Mouse (Mus musculus): ENCODE data around the gene Cwc27. TPM values are rescaled to one million over a fixed set of nuclear protein-coding genes. Genes with fewer than 3 reads are reported as not detected.

Cwc27 gene
- polyA plus RNA-seq, 1 experiment from 2014 or later, result 7.0 TPM

DNA sequence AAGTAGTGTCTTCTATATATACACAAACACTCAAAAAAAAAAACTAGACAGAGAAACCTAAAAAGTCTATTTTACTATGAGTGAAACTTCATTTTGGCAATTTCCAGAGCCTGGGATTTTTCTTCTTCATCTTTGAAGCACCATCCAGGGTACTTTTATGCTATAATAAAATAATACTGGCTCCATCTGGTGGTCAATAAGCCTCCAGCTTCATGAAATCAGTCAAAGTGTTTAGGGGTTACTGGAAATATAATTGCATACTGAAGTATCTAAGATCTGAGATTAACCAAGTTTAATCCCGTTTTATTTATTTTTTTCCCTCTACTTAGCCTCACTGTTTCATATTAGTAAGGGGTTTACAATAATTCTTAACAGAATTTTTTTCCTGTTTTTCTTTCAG, 135.7 kb downstream of the Cwc27 start:
- Histone ChIP-seq H3K27me3 (ENCODE audit: control insufficient read depth, insufficient read depth, low read depth, low read length) (no peaks in the 10 kb centered on the region), H3K36me3 (ENCODE audit: control insufficient read depth, insufficient read depth) (no peaks in the 10 kb centered on the region)

DNA sequence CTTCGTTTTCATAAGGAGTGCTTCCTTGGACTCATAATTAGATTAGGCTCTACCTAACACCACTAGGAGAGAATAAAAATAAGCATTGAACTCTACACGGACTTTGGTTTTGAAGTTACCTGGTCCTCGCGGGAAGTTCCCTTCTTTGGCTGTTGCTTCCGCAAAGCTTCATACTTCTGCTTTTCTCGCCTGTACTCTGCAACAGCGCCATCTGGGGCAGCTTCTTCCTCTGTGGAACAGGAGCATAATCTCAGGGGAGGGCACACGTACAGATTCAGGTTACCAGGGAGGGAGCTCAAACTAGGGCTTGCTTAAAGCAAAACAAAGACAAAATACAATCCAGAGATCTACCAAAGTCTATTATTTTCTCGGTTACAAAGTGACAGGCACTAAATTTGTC, 155.8 kb downstream of the Cwc27 start:
- WGBS (ENCODE audit: insufficient replicate concordance), result 77% methylated on average over 9 of the region's 9 CpGs
- Histone ChIP-seq H3K9me3 (replicated peaks; ENCODE audit: control insufficient read depth, low read length) (no peaks in the 10 kb centered on the region), H3K4me1 (ENCODE audit: control insufficient read depth, low read depth, low read length) (no peaks in the 10 kb centered on the region), H3K4me3 (ENCODE audit: low read depth, low read length) (no peak overlapping the region), H3K27ac (ENCODE audit: low read length) (no peak overlapping the region), H3K27me3 (ENCODE audit: control insufficient read depth, insufficient read depth, low read depth, low read length) (no peaks in the 10 kb centered on the region), H3K9ac (ENCODE audit: low read depth, low read length) (no peak overlapping the region), H3K4me2 (ENCODE audit: low read depth, low read length) (no peak overlapping the region), H3K36me3 (ENCODE audit: control insufficient read depth, insufficient read depth) (no peaks in the 10 kb centered on the region)
- no peak for ATAC-seq (ENCODE audit: low read depth)

More for the DNA sequence above, 135.7 kb downstream of the Cwc27 start:
- no peaks in the 10 kb centered on the region for H3K9me3 ChIP-seq (replicated peaks; ENCODE audit: control insufficient read depth, low read length)
- 50% methylated on average over 1 of the region's 1 CpGs for WGBS (ENCODE audit: insufficient replicate concordance)
- H3K9ac ChIP-seq (ENCODE audit: low read depth, low read length), result no peak overlapping the region
- no peak overlapping the region for H3K27ac ChIP-seq (ENCODE audit: low read length)
- no peak overlapping the region for H3K4me3 ChIP-seq (ENCODE audit: low read depth, low read length)
- no peak overlapping the region for H3K4me2 ChIP-seq (ENCODE audit: low read depth, low read length)
- no peaks in the 10 kb centered on the region; the same call in none of the 2 replicates for H3K4me1 ChIP-seq (ENCODE audit: control insufficient read depth, low read depth, low read length)
- ATAC-seq (ENCODE audit: low read depth), result no peak

DNA sequence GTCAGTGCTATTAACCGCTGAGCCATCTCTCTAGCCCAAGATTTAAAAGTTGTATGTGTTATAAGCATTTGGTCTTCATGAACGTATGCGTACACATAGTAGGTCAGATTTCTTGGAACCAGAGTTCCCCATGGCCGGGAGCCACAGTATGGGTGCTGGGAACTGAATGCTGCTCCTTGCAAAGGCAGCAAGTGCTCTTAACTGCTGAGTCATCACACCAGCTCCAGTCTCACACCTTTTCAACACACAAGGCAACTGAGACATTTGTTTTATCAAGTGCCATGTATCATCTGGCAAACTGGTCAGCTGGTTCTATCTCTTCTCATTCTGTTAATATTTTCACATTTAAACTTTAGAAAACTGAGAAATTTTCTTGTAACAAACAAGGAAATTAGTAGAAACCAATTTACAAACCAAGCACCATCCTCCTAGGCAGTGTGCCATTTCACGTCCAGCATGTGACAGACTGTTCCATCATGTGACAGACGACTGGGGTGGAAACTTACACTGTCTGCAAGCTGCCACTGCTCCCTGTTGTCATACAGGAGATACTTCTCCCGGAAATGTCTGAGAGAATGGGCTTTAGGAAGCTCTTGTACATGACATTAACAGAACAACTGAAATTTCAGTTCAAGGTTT, 156.8 kb downstream of the Cwc27 start:
- no peak for ATAC-seq (ENCODE audit: low read depth)
- no peaks in the 10 kb centered on the region for H3K9me3 ChIP-seq (replicated peaks; ENCODE audit: control insufficient read depth, low read length)
- no peak overlapping the region for H3K27ac ChIP-seq (ENCODE audit: low read length)
- H3K9ac ChIP-seq (ENCODE audit: low read depth, low read length), result no peak overlapping the region
- H3K4me2 ChIP-seq (ENCODE audit: low read depth, low read length), result no peak overlapping the region
- no peak overlapping the region for H3K4me3 ChIP-seq (ENCODE audit: low read depth, low read length)
- no peaks in the 10 kb centered on the region for H3K4me1 ChIP-seq (ENCODE audit: control insufficient read depth, low read depth, low read length)
- WGBS (ENCODE audit: insufficient replicate concordance), result 79% methylated on average over 7 of the region's 7 CpGs
- no peaks in the 10 kb centered on the region for H3K27me3 ChIP-seq (ENCODE audit: control insufficient read depth, insufficient read depth, low read depth, low read length)
- no peaks in the 10 kb centered on the region for H3K36me3 ChIP-seq (ENCODE audit: control insufficient read depth, insufficient read depth)

GRCm38 (mm10) chr13:104656666-104657272, 160.2 kb downstream of the Cwc27 start:
- Histone ChIP-seq H3K4me2 (ENCODE audit: low read depth, low read length) (no peak overlapping the region), H3K9me3 (replicated peaks; ENCODE audit: control insufficient read depth, low read length) (no peaks in the 10 kb centered on the region), H3K27me3 (ENCODE audit: control insufficient read depth, insufficient read depth, low read depth, low read length) (no peaks in the 10 kb centered on the region), H3K4me1 (ENCODE audit: control insufficient read depth, low read depth, low read length) (no peaks in the 10 kb centered on the region), H3K36me3 (ENCODE audit: control insufficient read depth, insufficient read depth) (no peaks in the 10 kb centered on the region), H3K4me3 (ENCODE audit: low read depth, low read length) (no peak overlapping the region), H3K9ac (ENCODE audit: low read depth, low read length) (no peak overlapping the region), H3K27ac (ENCODE audit: low read length) (no peak overlapping the region)
- 79% methylated on average over 5 of the region's 5 CpGs for WGBS (ENCODE audit: insufficient replicate concordance)
- ATAC-seq (ENCODE audit: low read depth), result no peak

DNA sequence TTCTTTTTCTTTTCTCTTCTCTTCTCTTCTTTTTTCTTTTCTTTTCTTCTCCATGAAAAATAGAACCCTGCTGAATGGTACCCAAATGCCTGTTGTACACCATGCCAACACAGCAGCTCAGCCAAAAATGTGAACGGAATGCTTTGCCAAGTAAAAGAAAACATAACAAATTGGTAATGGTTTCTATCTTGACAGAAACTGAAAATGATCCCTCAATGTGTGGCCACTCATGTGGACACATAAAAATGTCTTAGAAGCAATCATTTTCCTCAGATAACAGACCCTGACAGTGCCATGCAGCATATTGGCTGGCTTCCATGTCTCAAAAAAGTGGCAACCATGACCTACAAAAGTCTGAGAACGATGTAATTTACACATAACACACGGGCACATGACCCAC, 161.8 kb downstream of the Cwc27 start:
- no peaks in the 10 kb centered on the region for H3K4me1 ChIP-seq (ENCODE audit: control insufficient read depth, low read depth, low read length)
- H3K9me3 ChIP-seq (replicated peaks; ENCODE audit: control insufficient read depth, low read length), result no peaks in the 10 kb centered on the region
- no peaks in the 10 kb centered on the region for H3K36me3 ChIP-seq (ENCODE audit: control insufficient read depth, insufficient read depth)
- H3K4me2 ChIP-seq (ENCODE audit: low read depth, low read length), result no peak overlapping the region
- no peaks in the 10 kb centered on the region for H3K27me3 ChIP-seq (ENCODE audit: control insufficient read depth, insufficient read depth, low read depth, low read length)
- H3K27ac ChIP-seq (ENCODE audit: low read length), result no peak overlapping the region
- ATAC-seq (ENCODE audit: low read depth), result no peak
- no peak overlapping the region for H3K4me3 ChIP-seq (ENCODE audit: low read depth, low read length)
- H3K9ac ChIP-seq (ENCODE audit: low read depth, low read length), result no peak overlapping the region
- 70% methylated on average over 3 of the region's 3 CpGs for WGBS (ENCODE audit: insufficient replicate concordance)

DNA sequence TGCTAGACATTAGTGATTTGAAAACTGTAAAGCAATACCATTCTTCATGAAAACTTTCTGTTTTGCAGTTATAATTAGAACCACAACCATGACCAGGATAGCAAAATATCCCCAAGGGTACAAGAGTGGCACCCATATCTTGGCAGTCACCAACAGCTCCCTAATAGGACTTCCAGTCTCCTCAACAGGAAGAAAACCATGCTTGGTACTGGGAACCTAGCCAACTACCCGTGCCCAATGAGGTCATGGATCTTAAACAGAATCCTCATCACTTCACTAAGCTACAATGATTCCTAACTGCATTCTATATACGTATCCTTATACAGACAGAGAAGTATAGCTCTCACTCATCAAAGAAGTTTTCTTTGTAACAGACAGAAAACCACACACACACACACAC, 165.2 kb downstream of the Cwc27 start:
- H3K4me2 ChIP-seq (ENCODE audit: low read depth, low read length), result no peak overlapping the region
- H3K9ac ChIP-seq (ENCODE audit: low read depth, low read length), result no peak overlapping the region
- no peak for ATAC-seq (ENCODE audit: low read depth)
- no peaks in the 10 kb centered on the region for H3K36me3 ChIP-seq (ENCODE audit: control insufficient read depth, insufficient read depth)
- no peak overlapping the region for H3K27ac ChIP-seq (ENCODE audit: low read length)
- no peaks in the 10 kb centered on the region for H3K4me1 ChIP-seq (ENCODE audit: control insufficient read depth, low read depth, low read length)
- no peak overlapping the region for H3K4me3 ChIP-seq (ENCODE audit: low read depth, low read length)
- no peaks in the 10 kb centered on the region for H3K9me3 ChIP-seq (replicated peaks; ENCODE audit: control insufficient read depth, low read length)
- 64% methylated on average over 2 of the region's 2 CpGs for WGBS (ENCODE audit: insufficient replicate concordance)
- H3K27me3 ChIP-seq (ENCODE audit: control insufficient read depth, insufficient read depth, low read depth, low read length), result no peaks in the 10 kb centered on the region

DNA sequence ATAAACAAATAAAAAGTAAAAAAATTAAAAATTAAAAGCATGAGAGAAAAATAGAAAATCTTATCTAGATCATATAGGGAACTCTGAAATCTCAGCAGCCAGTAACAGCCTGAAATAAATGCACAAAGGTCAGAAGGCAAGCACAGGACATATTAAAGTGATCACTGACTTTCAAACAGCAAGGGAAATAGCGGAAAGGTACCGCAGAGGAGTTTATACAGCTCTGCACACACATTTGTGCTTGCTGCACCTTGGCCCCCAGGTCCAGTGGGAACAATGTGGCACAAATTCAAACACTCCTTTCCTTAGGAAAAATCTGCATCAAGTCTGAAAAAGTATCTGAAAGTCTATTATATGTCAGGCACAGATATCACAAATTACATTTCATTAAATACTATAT, 166.3 kb downstream of the Cwc27 start:
- H3K4me2 ChIP-seq (ENCODE audit: low read depth, low read length), result no peak overlapping the region
- no peak for ATAC-seq (ENCODE audit: low read depth)
- no peaks in the 10 kb centered on the region for H3K9me3 ChIP-seq (replicated peaks; ENCODE audit: control insufficient read depth, low read length)
- no peaks in the 10 kb centered on the region for H3K4me1 ChIP-seq (ENCODE audit: control insufficient read depth, low read depth, low read length)
- H3K27me3 ChIP-seq (ENCODE audit: control insufficient read depth, insufficient read depth, low read depth, low read length), result no peaks in the 10 kb centered on the region
- no peak overlapping the region for H3K27ac ChIP-seq (ENCODE audit: low read length)
- WGBS (ENCODE audit: insufficient replicate concordance), result 80% methylated on average over 2 of the region's 2 CpGs
- H3K9ac ChIP-seq (ENCODE audit: low read depth, low read length), result no peak overlapping the region
- H3K4me3 ChIP-seq (ENCODE audit: low read depth, low read length), result no peak overlapping the region
- no peaks in the 10 kb centered on the region for H3K36me3 ChIP-seq (ENCODE audit: control insufficient read depth, insufficient read depth)

- Histone ChIP-seq H3K9ac (ENCODE audit: low read depth, low read length) (no peak overlapping the region), H3K9me3 (replicated peaks; ENCODE audit: control insufficient read depth, low read length) (no peaks in the 10 kb centered on the region), H3K4me2 (ENCODE audit: low read depth, low read length) (no peak overlapping the region), H3K36me3 (ENCODE audit: control insufficient read depth, insufficient read depth) (no peaks in the 10 kb centered on the region), H3K4me3 (ENCODE audit: low read depth, low read length) (no peak overlapping the region), H3K4me1 (ENCODE audit: control insufficient read depth, low read depth, low read length) (no peaks in the 10 kb centered on the region), H3K27ac (ENCODE audit: low read length) (no peak overlapping the region), H3K27me3 (ENCODE audit: control insufficient read depth, insufficient read depth, low read depth, low read length) (no peaks in the 10 kb centered on the region)
- WGBS (ENCODE audit: insufficient replicate concordance), result 62% methylated on average over 5 of the region's 5 CpGs
- no peak; the same call in 1 of the 2 replicates for ATAC-seq (ENCODE audit: low read depth)
Observed at GRCm38 (mm10) chr13:104650145-104650544, 166.8 kb downstream of the Cwc27 start.

DNA sequence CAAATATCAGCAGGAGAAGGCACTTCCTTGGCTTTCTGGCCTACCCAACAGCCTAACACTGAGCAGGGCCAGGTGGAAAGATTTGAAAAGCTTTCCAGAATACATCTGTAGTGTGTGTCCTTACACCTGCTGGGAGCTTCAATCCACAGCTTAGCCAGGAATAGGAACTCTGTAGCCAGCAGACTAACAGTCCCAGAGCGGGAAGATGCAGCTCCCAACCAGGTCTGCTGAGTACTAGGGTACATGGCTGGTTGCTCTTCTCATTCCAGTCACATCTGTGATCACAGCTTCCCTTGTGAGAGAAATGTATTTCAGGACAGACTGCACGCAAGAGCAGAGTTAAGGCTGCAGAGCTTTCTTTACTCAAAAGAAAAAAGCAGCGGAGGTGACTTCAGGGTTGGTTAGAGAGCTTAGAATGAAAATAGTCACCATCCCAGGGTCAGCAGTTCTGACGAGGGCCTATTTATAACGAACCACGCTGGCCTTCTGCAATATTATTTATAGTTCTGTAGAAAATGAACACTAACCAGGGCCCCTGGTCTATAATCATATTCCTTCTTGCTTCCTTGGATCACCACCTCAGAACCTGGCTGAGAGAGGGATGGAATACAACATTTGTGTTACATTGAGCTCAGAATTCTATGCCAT, 171.0 kb downstream of the Cwc27 start:
- no peaks in the 10 kb centered on the region for H3K27me3 ChIP-seq (ENCODE audit: control insufficient read depth, insufficient read depth, low read depth, low read length)
- H3K9ac ChIP-seq (ENCODE audit: low read depth, low read length), result no peak overlapping the region
- no peak overlapping the region for H3K27ac ChIP-seq (ENCODE audit: low read length)
- H3K4me1 ChIP-seq (ENCODE audit: control insufficient read depth, low read depth, low read length), result no peaks in the 10 kb centered on the region; the same call in 1 of the 2 replicates
- H3K9me3 ChIP-seq (replicated peaks; ENCODE audit: control insufficient read depth, low read length), result no peaks in the 10 kb centered on the region
- 77% methylated on average over 6 of the region's 6 CpGs for WGBS (ENCODE audit: insufficient replicate concordance)
- H3K36me3 ChIP-seq (ENCODE audit: control insufficient read depth, insufficient read depth), result no peaks in the 10 kb centered on the region
- ATAC-seq (ENCODE audit: low read depth), result no peak
- no peak overlapping the region for H3K4me2 ChIP-seq (ENCODE audit: low read depth, low read length)
- no peak overlapping the region for H3K4me3 ChIP-seq (ENCODE audit: low read depth, low read length)
